Mouse (Mus musculus): ENCODE measurements around the gene Kcnmb4.

DNA sequence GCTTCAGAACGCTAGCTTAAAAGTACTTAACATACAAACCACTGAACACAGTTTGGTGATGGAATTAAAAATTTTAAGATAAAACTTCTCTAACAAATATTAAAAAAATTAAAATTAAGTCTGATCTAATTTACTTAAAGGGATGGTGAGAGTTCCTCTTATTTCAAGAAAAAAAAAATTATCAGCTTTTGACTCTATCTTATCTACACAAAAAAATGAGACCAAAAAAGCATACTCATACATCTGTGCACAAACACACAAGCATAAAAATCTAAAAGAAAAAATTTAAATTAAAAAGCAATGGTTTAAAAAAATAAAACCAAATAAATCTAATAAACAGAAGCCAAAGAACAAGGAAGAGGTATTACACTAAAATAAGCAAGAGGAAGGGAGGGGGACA lies 45.9 kb upstream of the Kcnmb4 start:
- TF ChIP-seq POLR2A (IDR thresholded peaks at IDR 0.05; ENCODE audit: insufficient read depth, low read length) (no peak), CTCF (IDR thresholded peaks at IDR 0.05; ENCODE audit: low read depth, low read length) (no peak)

Measured in ES-Bruce4 (cell line).